Mouse (Mus musculus) CD8-positive naive resting alpha-beta T cell, adult 2 months (primary cell): ENCODE results near the gene Gpd2.

Source experiments
- DNase-seq, 2 experiments: peaks; one replicate each; pipeline ENCODE4 v3.0.0; 2022; ENCODE audit warnings: low read depth in 2 of 2, low spot score in 2 of 2

Gpd2 gene

DNA sequence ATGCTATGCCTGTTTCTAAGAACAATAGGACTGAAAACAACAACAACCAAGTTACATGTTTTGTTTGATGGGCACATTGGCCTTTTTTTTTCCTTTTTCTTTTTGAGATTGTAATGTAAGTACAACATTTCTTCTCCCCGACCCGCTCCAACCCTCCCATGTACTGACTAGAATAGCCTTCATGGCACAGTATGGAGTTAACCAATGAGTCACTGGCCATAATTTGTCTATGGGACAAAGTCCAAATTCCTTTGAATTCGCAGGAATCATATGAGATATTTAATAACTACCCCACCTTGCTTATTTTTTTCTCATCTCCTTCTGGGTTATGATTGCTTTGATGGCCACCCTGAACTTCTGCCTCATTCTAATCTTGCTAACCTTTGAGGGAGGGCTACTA is 12.7 kb downstream of the Gpd2 start:
- DNase-seq: no peak

DNA sequence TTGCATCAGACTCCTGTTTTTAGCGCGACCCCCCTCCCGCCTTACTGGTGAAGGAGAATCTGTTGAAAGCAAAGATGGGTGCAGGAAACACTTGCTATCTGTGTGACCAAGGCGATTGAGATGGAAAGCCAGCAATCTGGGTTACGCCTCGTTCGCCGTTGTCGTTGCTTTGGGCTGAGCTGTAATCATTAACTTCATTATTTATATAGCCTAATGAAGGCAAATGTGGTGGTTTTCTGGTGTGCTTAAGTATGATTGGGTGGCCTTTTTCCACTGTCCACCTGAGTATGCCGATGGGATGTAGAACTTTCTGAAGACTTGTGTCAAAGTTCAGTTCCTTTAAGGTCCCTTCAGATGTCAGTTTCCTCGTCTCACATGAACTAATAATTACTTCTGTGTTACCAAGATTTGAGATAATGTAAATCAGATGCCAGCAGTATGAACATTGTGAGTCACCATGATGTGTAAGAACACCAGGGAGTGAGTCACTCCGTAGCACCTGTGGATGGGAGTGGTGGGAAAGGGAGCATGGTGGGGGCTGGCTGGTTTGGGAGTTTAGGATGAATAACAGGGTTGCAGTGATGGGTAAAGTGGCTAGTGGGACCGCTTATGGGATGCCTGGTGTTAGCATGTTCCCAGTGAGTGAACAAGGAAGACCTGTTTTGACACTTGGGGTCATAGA is 14.3 kb downstream of the Gpd2 start:
- DNase-seq: no peak

DNA sequence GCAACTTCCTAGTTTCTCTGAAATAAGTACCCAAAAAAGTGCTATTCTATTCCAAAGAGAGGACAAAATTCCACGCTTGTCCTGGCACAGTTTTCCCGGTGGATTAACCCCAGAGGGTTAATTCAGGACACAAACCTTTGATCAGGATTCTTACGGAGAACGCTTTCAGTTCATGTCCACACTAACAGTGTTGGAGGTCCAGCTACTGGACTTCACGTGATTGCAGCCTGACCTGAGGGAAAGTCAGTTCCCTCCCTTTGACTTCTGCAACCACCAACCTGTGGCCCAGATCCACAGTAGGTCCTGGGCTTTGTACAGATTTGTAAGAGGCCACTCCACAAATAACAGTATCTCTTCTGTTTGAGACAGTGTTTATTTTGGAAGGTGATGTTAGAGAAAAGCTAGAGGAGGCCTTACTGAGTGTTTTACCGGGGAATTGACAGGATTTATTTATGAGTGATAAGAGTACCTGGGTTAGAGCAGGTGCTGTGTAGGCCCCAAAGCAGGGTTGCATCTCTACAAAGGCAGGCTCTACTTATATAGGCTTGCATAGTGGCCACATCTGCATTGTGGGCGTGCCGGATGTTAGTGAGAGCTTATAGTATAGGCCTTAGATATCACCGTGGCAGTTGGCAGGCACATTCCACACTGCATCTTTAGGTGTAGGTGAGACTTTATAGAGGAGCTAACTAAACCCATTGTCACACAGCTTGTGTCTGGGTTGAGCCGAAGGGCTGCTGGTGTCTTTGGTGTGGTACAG is 15.3 kb downstream of the Gpd2 start:
- no peak for DNase-seq

DNA sequence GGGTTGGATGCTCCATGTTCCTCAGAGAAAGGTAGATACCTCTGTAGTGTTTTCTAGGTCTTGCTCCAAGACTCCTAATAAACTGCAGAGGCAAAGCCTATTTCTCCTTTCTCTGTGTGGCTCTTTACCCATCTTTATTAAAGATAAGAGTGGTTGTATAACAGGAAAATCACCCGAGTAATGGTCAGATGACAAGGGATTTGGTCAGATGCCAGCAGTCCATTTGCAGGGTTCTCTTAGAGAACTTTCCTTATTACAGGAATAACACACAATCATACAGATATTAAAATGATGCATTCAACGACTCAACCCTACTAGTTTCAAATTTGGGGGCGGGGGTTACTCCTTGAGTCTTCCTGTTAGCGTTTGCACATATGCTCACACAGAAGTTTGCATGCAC is 16.8 kb downstream of the Gpd2 start:
- DNase-seq: no peak

DNA sequence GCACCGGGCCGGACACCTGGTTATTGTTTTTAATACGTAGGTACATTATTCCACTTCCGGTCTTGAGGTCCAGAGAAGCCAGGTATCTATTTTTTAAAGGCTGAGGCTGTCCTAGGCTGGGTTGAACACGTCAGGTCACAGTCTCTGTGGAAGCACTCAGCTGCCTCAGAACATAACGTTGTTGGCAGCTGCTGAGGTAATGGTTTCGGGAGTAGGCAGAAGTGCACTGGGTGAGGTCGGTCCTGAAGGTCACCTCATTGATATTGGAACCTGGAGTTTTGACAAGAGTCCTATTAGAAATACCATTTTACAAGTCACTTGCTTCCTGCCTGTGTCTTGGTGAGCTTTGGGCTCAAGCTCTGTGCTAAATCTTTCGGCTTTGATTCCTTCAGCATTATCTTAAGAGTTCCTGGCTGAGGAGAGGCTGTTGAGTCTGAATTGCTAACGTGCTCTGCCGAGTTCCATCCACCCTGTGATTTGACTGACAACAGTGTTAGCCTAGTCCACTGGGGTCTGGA is 17.8 kb downstream of the Gpd2 start:
- DNase-seq: no peak

DNA sequence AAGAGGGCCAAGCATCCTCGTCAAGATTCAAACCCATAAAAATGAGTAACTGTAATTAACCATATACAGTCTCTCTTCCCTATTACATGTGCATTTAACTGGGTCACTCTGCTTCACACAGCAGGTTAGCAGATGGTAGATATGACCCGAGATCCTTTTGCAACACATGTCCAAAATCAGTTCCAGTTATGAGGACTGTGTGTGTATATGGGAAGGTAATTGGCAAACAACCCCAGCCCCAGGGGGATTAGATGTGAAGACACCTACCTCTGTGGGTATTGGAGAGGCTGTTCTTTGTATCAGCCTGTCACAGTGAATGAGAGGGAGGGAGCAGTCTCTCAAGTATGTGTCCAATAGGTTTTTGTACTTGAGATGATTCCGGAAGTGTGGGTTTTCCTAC is 18.4 kb downstream of the Gpd2 start:
- no peak for DNase-seq

DNA sequence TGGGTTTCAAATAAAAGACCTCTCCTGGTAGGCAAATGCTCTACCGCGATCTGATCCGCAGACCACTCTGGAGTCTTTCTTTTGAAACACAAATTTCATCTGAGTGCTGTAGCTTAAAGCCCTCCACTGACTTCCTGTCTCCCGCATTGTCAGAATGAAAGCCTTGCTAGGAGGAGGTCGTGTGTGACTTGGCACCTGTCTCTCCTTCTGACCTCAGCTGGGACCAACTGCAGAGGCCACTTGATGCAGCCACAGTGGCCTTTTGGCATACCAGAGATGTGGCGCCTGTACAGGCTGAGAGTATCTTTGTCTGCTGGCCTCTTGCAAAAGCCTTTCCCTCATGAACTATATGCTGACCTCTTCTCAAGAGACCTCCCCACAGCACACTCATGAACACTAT is 19.0 kb downstream of the Gpd2 start:
- DNase-seq: no peak

DNA sequence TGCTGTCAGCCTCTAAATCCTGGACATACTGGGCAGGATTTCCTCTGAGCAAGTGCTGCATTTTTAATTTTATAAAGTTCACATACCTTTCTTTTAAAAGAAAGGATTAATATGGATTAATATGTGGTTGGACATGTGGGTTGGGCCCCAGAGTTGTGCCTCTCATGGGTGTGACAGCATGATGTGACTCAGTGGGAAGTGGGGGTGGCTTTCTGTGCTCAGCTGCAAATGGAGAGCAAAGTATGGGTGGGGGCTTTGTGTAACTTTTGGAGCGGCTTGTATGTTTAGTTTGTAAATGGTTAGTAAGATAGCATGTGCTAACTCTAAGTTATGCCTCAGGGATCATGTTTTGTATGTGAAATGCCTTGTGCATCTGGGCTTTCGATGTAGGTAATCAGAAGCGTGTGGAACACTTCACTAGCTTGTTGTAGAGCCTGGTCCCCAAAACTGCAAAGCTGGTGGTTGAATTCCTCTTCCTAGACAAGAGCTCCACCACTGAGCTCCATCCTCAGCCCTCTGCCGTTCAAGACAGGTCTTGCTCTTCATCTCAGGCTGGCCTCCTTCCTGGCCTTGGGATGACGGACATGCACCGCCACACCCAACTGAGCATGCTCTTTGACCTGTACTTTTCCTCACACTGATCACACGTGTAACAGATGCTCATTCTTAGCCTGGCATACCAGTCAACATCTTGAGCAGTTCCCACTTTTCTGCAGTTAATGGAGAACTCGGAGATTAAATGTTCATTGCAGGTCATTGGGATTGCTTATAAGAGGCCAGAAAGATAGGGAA is 24.0 kb downstream of the Gpd2 start:
- no peak for DNase-seq

DNA sequence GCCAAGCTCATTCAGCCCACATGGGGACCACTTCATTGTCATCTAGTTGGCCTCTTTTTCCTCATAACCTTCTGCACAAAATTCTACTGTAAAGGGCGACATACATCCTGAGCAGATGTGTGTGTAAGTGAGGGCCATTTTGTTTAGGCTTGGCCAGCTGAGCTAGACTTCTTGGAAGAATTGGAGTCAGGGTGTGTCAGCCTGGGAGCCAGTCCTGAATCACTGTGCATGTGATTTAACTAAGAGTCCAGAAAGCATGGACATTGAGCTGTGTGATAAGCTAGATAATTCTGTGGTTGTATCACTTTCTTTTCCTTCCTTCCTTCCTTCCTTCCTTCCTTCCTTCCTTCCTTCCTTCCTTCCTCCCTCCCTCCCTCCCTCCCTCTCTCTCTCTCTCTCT is 26.0 kb downstream of the Gpd2 start:
- DNase-seq: no peak

DNA sequence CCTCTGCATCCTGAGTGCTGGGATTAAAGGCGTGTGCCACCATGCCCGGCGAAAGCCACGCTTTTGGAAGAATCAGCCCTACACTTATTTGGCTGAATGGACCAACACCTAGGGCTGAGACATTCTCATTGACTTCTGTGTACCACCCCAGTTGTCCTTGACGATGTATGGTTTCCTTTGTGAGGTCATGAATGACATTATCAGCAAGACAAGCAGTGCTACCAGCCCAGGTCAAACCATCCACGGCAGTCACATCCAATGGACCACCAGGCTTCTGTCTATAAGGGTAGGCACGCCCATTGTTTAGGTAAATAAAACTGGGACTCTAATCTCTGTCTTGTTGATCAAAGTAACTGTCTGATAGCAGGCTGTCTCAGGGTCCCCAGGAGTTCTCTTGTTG is 27.5 kb downstream of the Gpd2 start:
- no peak for DNase-seq

DNA sequence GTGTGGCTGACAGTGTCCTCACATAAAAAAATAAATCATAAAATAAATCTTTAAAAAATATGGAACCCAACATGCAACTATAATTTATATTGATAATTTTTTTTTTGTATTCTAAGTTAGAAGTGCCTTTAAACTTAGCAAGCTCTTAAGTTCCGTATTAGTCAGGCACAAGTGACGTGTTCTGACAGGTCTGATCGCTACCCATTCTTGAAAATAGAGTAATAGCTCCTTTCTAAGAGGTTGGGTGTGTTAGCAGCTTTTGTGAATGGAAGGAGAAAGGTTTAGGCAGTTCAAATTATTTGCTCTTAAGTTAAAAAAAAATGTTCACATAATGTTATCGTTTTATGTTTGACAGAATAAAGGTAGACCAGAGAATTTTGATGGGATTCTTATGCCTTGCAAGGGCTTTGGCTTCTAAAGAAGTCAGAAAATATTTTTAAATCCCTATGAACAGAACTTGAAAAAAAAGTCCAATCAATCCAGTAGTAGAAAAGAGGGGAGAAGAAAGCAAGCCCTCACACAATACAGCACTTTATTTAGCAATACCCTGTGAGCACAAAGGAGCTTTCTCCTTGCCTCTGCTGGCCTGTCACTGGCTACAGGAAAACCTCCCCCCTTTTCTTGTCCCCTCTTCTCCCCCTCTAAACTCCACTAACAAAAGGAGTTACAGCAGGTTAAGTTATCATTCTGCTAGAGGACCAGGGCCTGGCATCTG is 29.4 kb downstream of the Gpd2 start:
- DNase-seq: no peak

DNA sequence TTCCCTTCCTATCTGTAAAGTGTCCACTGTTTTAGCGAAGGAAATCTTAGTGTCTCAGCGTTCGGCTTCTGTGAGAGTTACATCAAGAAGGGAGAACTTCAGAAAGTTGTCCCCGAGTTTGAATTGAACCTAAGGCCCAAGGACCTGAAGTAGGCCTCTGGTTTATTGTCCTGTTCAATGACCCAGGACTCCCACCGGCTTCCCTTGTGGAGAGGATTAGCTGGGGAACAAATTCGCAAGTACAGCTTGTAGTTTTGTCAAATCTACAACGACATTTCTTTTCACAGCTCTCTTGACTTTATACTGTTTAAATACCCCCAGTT is 29.9 kb downstream of the Gpd2 start:
- no peak for DNase-seq

DNA sequence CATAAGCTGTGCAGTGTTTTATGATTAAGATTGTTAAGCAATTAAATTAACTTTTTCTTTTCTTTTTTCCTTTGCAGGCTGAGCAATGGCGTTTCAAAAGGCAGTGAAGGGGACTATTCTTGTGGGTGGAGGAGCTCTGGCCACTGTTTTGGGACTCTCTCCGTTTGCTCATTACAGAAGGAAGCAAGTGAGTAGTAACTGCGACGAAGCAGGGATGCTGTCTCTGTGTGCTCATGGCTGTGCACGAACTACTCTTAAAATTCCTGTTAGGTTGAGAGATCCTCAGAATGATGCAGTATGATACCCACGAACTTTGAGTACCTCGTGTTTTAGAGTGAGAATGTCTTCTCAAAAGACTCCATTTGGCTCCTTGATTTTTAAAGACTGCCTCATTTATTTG is 30.5 kb downstream of the Gpd2 start:
- DNase-seq: no peak

DNA sequence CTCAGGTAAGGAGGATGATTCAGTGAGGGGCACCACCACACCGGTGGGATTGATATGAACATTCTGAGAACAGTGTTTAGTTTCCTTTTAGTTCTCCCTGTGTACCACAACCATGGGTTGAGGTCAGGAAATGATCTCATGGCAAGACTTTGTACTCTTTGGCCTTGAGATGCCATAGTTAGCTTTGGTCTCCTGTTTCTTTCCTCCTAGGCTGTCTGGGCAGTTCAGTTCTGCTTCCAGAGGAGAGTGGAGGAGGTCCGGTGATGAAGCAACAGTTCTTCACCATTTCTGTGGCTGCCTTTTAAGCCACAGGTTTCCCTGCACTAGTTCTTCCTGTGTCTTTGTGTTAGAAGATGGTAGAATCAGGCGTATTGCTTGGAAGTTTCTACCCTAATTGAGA is 31.4 kb downstream of the Gpd2 start:
- DNase-seq: no peak

DNA sequence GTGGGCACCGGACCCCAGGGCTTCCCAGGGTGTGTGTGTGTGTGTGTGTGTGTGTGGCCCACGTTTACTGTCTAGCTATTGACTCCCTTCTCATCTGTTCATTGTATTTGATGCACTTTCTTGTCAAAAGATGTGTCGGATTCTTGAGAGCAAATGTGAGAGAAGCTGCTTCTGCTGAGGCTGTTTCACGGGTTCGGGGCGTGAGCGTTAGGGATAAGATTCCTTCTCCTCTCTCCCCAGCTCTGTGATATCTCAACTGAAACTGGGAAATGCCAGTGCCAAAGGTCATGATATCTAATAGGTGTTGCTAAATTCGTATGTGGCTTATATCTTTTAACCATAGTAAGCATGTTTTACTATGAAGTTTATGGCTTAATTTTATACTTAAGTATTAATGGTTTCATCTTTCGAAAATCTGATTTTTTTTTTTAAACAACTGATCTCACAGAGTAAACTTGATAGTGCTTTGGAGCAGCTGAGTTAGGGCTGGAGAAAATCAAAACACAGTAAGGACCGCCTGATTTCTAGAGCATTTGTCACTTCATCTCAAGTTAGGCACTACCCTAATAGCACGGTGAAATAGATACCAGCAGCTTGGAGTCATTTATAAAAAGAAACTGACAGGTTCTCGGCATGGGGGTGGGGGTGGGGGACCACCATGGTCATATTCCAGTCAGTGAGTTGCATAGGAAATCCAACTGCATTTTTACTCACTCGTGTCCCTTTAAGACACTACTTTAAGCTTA is 32.4 kb downstream of the Gpd2 start:
- DNase-seq: no peak

DNA sequence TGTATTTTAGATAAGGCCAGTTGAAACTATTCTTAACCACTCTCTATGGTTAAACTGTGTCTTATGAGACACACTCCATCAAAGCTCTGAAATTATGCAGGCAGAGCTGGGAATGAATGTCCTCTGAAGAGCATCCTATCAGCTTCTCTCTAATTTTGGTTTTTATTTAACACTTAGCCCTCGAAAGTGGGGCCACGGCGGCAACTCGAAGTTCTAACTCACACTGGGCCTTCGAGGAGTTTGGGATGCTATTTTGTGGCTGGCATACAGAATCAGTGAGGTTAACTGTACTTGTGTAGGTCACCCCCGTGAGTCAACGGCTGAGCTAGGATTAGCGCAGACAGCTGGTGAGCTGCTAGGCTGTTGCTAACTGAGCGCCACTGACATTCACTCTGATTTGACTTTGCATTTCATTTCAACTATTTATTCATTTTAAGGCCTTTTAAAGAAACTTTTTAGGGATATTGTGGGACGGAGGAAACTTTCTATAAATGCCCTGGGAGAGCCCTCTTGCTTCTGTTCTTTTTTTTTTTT is 42.8 kb downstream of the Gpd2 start:
- DNase-seq: no peak

DNA sequence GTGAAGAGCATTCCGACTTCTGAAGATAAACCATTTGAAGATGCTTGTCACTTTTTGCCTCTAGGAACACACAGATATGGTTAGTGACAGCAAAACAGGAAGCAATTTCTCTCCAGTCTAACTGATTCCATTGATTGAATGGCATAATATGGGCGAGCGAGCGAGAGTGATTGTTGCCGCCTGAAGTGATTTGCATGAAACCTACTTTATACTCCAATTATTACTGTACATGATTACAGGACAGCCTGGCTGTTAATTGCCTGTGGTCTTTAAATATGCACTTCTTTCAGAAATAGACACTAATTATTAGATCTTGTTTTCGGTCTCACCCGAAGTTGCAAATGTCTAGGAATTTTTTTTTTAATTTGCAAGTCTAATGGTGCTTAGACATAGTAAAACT is 46.4 kb downstream of the Gpd2 start:
- no peak for DNase-seq

DNA sequence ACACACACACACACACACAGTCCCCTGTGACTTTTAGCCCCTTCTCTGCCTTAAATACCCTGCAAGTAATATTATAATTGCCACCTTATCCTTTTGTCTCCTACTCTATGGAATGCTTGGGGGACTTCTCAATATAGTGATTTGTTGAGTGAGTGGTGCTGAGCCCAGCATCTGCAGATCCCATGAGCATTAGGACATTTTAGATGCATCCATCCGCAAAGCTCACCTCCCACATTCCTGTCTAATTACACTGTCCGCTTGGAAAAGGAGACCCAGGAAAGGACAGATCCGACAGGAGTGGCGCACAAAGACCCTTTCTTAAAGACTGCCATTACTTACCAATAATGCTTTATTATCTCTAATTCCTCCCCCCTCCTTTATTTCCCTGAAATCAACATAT is 47.8 kb downstream of the Gpd2 start:
- DNase-seq: no peak

DNA sequence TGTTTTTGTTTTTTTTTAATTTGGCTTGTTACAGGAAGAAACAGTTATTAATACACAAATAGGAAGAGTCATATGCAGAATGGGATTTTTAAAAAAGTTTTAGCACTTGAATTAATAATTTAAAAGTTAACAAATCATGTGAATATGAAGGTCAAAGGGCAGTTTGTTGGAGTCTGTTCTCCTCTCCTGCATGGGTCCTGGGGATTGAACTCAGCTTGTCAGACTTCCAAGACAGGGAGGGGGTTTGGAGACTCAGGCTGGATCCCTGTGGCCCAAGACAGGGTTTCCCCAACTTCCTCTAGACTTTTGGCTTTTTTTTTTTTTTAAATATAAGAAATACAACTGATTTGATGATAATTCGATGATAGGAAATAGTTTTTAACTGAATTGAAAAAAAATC is 50.6 kb downstream of the Gpd2 start:
- DNase-seq: no peak

DNA sequence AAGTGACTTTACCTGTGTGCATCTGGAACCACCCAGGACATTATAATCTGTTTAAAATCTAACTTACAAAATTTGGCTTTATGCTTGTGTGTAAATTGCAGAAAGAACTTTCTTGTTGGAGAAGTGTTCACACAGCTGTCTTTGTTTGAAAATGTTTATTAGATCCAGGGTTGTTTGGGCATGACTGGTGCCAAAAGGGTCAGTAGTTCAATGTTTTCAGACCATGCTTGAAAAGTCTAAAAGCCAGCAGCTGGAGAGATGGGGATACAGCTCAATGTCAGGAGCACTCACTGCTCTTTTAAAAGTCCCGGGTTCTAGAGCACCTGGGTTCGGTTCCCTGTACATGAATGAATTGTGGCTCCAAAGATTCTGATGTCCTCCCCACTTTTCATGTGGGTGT is 56.1 kb downstream of the Gpd2 start:
- no peak for DNase-seq

DNA sequence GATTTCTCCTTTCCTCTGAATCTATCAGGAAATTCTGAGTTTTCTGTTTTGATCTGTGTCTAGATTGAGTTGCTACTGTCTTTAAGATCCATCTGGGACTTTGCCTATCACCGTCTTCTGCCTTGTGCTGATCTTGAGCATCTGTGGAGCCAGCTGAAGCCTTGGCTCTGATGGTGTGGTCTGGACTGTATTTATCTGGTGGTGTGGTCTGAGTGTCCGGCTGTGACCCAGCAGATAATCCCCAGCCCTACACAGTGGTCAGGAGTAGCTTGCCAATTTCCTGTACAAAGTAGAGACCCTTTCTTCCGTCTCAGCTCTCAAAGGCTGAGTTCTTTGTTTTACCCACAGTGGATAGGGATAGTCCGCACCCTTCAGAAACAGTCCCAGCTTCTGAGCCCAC is 58.6 kb downstream of the Gpd2 start:
- no peak for DNase-seq
